Mouse (Mus musculus) neural tube, embryonic 15.5 days (tissue): ENCODE results near the gene Dapk2. TPM values are rescaled to one million over a fixed set of nuclear protein-coding genes. Genes with fewer than 3 reads are reported as not detected.

Experiments used
- ATAC-seq: fragments of 200-750 bp; cut with Nextera tagmentation; 2 replicates; pipeline ENCODE4 v1.8.0; 2017; ENCODE audit warnings: mild to moderate bottlenecking, moderate TSS enrichment, moderate library complexity; ENCODE audit not compliant: low FRiP score
- H3K27ac ChIP-seq: fragments of 300-500 bp; sonication (generic); replicated peaks from 2 replicates; pipeline ENCODE4 v1.5.1; 2015; ENCODE audit warnings: mild to moderate bottlenecking, inconsistent platforms
- H3K27me3 ChIP-seq: fragments of 300-500 bp; sonication (generic); replicated peaks from 2 replicates; pipeline ENCODE4 v1.6.1; 2015; ENCODE audit warnings: inconsistent platforms
- H3K36me3 ChIP-seq: fragments of 300-500 bp; sonication (generic); 2 replicates; pipeline ENCODE4 v1.6.1; 2015; ENCODE audit warnings: inconsistent platforms
- H3K4me1 ChIP-seq: fragments of 300-500 bp; sonication (generic); 2 replicates; pipeline ENCODE4 v1.6.1; 2015; ENCODE audit warnings: inconsistent platforms
- H3K4me2 ChIP-seq: fragments of 300-500 bp; sonication (generic); 2 replicates; pipeline ENCODE4 v1.6.1; 2015; ENCODE audit warnings: inconsistent platforms, mild to moderate bottlenecking, moderate library complexity
- H3K4me3 ChIP-seq: fragments of 300-500 bp; sonication (generic); replicated peaks from 2 replicates; pipeline ENCODE4 v1.5.1; 2015; ENCODE audit warnings: mild to moderate bottlenecking, inconsistent platforms
- H3K9ac ChIP-seq: fragments of 300-500 bp; sonication (generic); replicated peaks from 2 replicates; pipeline ENCODE4 v1.6.1; 2015; ENCODE audit warnings: mild to moderate bottlenecking, inconsistent platforms
- H3K9me3 ChIP-seq: fragments of 300-500 bp; sonication (generic); replicated peaks from 2 replicates; pipeline ENCODE4 v1.6.1; 2016; ENCODE audit warnings: inconsistent platforms
- WGBS: fragments of 180-500 bp; shearing (Covaris S2); methylation state at CpG from one replicate; pipeline ENCODE4 v1.1.7; 2015; ENCODE audit warnings: mixed read lengths; 5-methylcytosine and 5-hydroxymethylcytosine counted together
- polyA plus RNA-seq: library from polyadenylated mRNA; unstranded; fragments of >200 nt; fragmentation: Nextera tagmentation; extraction: Ambion mirVana; gene quantifications from 2 replicates; pipeline ENCODE4 v1.2.1, GENCODE M21; 2015

Dapk2 gene
- polyA plus RNA-seq, 1 experiment from 2014 or later: 0.69 TPM

- ATAC-seq: no peak
- no peaks in the 10 kb centered on the region for H3K36me3 ChIP-seq
- no peak overlapping the region for H3K4me2 ChIP-seq
- H3K4me3 ChIP-seq: no peak overlapping the region
- no peak overlapping the region for H3K9ac ChIP-seq
- no peaks in the 10 kb centered on the region for H3K4me1 ChIP-seq
- H3K9me3 ChIP-seq: no peaks in the 10 kb centered on the region
- no peak overlapping the region for H3K27ac ChIP-seq
- H3K27me3 ChIP-seq: no peaks in the 10 kb centered on the region
- WGBS: 67% methylated on average over 3 of the region's 3 CpGs
These were observed 83.0 kb downstream of the Dapk2 start for GRCm38 (mm10) chr9:66240991-66241390.

GRCm38 (mm10) chr9:66241722-66242121 is 83.7 kb downstream of the Dapk2 start:
- H3K27ac ChIP-seq: no peak overlapping the region
- ATAC-seq: no peak
- 79% methylated on average over 4 of the region's 4 CpGs for WGBS
- H3K9ac ChIP-seq: no peak overlapping the region
- H3K36me3 ChIP-seq: no peaks in the 10 kb centered on the region
- no peak overlapping the region for H3K4me3 ChIP-seq
- H3K9me3 ChIP-seq: no peaks in the 10 kb centered on the region
- H3K27me3 ChIP-seq: no peaks in the 10 kb centered on the region
- H3K4me1 ChIP-seq: no peaks in the 10 kb centered on the region
- H3K4me2 ChIP-seq: no peak overlapping the region

DNA sequence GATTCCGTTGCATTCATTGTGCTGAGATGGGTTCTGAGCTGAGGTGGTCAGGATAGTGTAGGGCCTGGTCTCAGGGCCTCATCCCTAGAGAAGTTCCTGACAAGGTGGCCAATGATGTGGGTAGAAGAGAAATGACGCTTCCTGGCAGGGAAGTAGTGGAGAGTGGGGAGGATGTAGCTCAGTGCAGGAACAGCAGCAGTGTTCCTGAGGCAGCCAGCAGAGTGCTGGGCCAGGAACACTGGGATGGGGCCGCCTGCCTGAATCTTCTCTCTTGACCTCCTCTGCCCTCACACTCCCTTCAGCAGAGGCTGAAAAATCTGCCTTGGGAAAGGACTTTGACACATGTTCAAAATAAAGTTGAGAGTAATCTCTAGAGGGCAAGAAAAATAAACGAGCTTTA is 85.2 kb downstream of the Dapk2 start:
- Histone ChIP-seq H3K9ac (no peak overlapping the region), H3K4me2 (no peak overlapping the region), H3K27ac (no peak overlapping the region), H3K36me3 (no peaks in the 10 kb centered on the region), H3K4me1 (no peaks in the 10 kb centered on the region), H3K4me3 (no peak overlapping the region), H3K27me3 (no peaks in the 10 kb centered on the region), H3K9me3 (no peaks in the 10 kb centered on the region)
- ATAC-seq: no peak
- WGBS: 80% methylated on average over 4 of the region's 4 CpGs

- H3K4me1 ChIP-seq: no peaks in the 10 kb centered on the region
- ATAC-seq: no peak
- H3K36me3 ChIP-seq: no peaks in the 10 kb centered on the region
- H3K27ac ChIP-seq: no peak overlapping the region
- no peak overlapping the region for H3K4me2 ChIP-seq
- H3K4me3 ChIP-seq: no peak overlapping the region
- H3K9ac ChIP-seq: no peak overlapping the region
- no peaks in the 10 kb centered on the region for H3K27me3 ChIP-seq
- 84% methylated on average over 5 of the region's 5 CpGs for WGBS
- H3K9me3 ChIP-seq: no peaks in the 10 kb centered on the region
These were observed 86.1 kb downstream of the Dapk2 start for GRCm38 (mm10) chr9:66244079-66244478.

- no peak overlapping the region for H3K4me2 ChIP-seq
- ATAC-seq: no peak
- WGBS: 65% methylated on average over 4 of the region's 4 CpGs
- no peak overlapping the region for H3K4me3 ChIP-seq
- H3K9ac ChIP-seq: no peak overlapping the region
- H3K27me3 ChIP-seq: no peaks in the 10 kb centered on the region
- H3K4me1 ChIP-seq: no peaks in the 10 kb centered on the region
- H3K9me3 ChIP-seq: no peaks in the 10 kb centered on the region
- H3K27ac ChIP-seq: no peak overlapping the region
- H3K36me3 ChIP-seq: no peaks in the 10 kb centered on the region
These were observed 87.7 kb downstream of the Dapk2 start for GRCm38 (mm10) chr9:66245707-66246106.

DNA sequence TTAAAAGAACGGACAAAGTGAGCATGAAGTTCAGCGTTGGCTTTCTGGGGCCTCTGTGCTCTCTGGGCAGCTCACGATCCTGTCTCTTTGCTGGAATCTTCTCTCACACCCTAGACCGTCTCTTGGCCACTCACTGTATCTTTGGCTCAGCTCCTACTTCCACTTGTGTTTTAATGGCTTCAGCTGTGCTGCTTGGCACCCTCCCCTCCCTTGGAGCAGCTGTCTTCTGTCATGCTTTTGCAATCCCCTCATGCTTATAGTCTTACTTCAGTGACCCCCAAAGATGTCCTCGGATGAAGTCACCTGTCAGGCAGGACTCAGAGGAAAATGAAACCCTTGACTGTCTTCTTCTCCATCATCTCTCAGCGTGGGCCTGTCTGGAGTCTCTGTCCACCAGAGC is 91.3 kb downstream of the Dapk2 start:
- no peak for ATAC-seq
- no peaks in the 10 kb centered on the region for H3K4me1 ChIP-seq
- 87% methylated on average over 6 of the region's 6 CpGs for WGBS
- no peak overlapping the region for H3K4me2 ChIP-seq
- no peaks in the 10 kb centered on the region for H3K27me3 ChIP-seq
- no peak overlapping the region for H3K27ac ChIP-seq
- H3K9ac ChIP-seq: no peak overlapping the region
- no peaks in the 10 kb centered on the region for H3K36me3 ChIP-seq
- H3K9me3 ChIP-seq: no peaks in the 10 kb centered on the region
- H3K4me3 ChIP-seq: no peak overlapping the region

DNA sequence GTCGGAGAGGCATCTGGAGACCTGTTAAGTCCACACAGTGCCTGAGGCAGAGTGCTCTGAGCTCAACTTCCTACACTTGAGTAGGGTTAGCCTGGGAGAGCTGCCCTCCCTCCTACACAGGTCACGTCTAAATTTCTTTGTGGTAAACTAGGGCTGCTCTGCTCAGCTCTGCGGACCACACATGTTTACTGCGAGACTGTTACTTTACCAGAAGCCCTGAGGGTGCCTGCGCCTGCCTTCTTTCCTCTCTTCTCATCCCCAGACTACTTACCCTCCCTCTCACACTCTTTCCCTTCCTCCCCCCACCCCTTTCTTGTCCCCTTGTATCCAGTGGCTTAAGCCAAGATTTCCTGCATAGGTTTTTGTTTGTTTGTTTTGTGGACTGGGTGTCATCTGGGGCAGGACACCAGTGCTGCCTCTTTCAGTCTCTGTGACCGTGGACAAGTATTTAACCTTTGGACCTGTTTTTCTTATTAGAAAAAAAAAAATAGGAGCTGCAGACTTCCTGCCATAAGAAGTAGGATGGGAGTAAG is 93.2 kb downstream of the Dapk2 start:
- no peaks in the 10 kb centered on the region for H3K36me3 ChIP-seq
- no peak for ATAC-seq
- no peaks in the 10 kb centered on the region for H3K27me3 ChIP-seq
- H3K9me3 ChIP-seq: no peaks in the 10 kb centered on the region
- no peak overlapping the region for H3K27ac ChIP-seq
- H3K9ac ChIP-seq: no peak overlapping the region
- no peak overlapping the region for H3K4me2 ChIP-seq
- WGBS: 63% methylated on average over 6 of the region's 6 CpGs
- H3K4me3 ChIP-seq: no peak overlapping the region
- no peaks in the 10 kb centered on the region for H3K4me1 ChIP-seq

GRCm38 (mm10) chr9:66261741-66262140 is 103.7 kb downstream of the Dapk2 start:
- H3K4me1 ChIP-seq: no peaks in the 10 kb centered on the region
- no peak for ATAC-seq
- H3K9ac ChIP-seq: no peak overlapping the region
- H3K4me2 ChIP-seq: no peak overlapping the region
- no peaks in the 10 kb centered on the region for H3K27me3 ChIP-seq
- 67% methylated on average over 2 of the region's 2 CpGs for WGBS
- H3K27ac ChIP-seq: no peak overlapping the region
- no peak overlapping the region for H3K4me3 ChIP-seq
- no peaks in the 10 kb centered on the region for H3K9me3 ChIP-seq
- no peaks in the 10 kb centered on the region for H3K36me3 ChIP-seq

- Histone ChIP-seq H3K27ac (no peak overlapping the region), H3K4me2 (no peak overlapping the region), H3K9ac (no peak overlapping the region), H3K27me3 (no peaks in the 10 kb centered on the region), H3K4me3 (no peak overlapping the region), H3K4me1 (no peaks in the 10 kb centered on the region), H3K9me3 (no peaks in the 10 kb centered on the region), H3K36me3 (no peaks in the 10 kb centered on the region)
- no peak for ATAC-seq
- 93% methylated on average over 2 of the region's 2 CpGs for WGBS
These were observed 105.7 kb downstream of the Dapk2 start for GRCm38 (mm10) chr9:66263701-66264100.

DNA sequence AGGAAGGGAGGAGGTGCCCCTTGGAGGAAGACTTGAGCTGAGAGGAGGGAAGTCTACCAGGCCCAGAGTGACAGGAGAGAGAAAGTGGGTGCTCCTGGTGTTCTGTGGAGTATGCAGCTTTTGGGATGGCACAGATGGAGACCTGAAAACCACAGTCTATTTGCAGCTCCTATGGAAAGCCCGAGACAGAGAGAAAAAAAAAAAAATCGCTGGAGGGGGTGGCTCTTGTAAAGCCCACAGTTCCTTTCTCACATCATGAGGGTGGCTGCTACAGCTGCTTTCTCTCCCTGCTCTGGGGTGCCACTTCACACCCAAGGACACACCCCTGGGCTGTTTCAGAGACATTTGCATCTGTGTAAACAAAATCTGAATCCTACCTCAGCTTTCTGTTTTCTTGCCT is 107.6 kb downstream of the Dapk2 start:
- H3K36me3 ChIP-seq: no peaks in the 10 kb centered on the region
- no peak overlapping the region for H3K4me3 ChIP-seq
- H3K4me1 ChIP-seq: no peaks in the 10 kb centered on the region
- H3K4me2 ChIP-seq: no peak overlapping the region
- no peak overlapping the region for H3K27ac ChIP-seq
- WGBS: 31% methylated on average over 2 of the region's 2 CpGs
- ATAC-seq: no peak
- no peaks in the 10 kb centered on the region for H3K9me3 ChIP-seq
- H3K27me3 ChIP-seq: no peaks in the 10 kb centered on the region
- H3K9ac ChIP-seq: no peak overlapping the region

DNA sequence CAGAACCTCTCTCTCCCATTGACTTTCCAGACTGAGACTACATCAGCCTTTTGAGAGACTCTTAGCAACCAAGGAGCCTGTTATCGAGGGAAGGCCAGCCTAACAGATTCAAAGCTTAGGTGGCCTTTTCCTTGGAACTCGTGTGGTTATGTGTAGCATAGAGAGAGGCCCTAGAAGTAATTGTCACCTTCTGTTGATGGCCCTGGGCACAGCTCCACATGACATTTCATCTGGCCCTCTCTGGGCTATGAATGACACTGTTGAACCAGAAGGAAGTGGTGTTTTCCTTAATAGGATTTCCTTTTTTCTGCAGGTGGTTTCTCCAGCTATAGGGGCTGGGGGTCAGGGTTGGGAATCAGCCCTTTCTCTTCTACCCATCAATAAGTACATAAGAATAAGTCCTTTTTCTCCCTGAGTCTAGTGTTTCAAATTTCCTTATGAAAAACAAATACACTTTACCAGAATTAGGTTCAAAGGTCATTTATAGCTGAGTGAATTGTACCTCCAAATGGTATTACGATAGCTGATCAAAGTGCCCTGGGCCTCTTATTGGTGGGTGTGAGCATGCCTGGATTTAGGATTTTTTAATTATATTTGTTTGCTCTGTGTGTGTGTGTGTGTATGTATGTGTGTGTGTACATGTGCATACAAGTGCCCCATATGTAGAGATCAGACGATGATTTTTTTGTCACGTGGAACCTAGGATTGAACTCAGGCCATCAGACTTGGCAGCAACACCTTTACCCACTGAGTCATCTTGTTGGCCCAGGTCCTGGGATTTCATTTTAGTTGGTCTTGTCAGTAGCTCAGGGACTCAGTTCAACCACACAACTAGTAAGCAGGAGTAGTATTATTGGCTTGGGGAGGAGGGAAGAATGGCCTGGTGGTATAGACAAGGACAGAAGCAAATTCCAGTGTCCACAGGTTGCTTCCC is 108.5 kb downstream of the Dapk2 start:
- Histone ChIP-seq H3K27me3 (no peaks in the 10 kb centered on the region), H3K36me3 (no peaks in the 10 kb centered on the region), H3K4me3 (no peak overlapping the region), H3K4me1 (no peaks in the 10 kb centered on the region), H3K9me3 (no peaks in the 10 kb centered on the region), H3K4me2 (no peak overlapping the region), H3K9ac (no peak overlapping the region), H3K27ac (no peak overlapping the region)
- no peak for ATAC-seq
- 73% methylated on average over 5 of the region's 5 CpGs for WGBS

DNA sequence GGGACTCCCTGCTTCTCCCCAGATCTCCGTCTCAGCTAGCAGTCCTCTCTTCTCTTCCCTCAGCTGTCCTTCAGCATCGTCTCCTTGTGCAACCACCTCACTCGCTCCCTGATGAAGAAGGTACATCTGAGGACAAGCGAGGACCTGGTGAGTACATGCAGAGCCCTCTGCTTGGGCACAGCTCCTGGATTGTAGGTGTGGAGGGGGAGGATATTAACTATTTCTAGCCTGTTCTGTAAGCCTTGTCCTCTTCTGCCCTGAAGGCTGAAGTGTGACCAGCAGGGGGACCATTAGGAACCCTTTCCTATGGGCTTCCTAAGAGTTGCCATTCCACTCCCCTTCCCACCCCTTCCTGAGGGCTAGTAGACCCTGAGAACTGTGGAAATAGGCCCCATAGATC is 110.8 kb downstream of the Dapk2 start:
- H3K27me3 ChIP-seq: no peaks in the 10 kb centered on the region
- H3K9ac ChIP-seq: no peak overlapping the region
- H3K9me3 ChIP-seq: no peaks in the 10 kb centered on the region
- 89% methylated on average over 4 of the region's 4 CpGs for WGBS
- no peak overlapping the region for H3K4me2 ChIP-seq
- H3K36me3 ChIP-seq: no peaks in the 10 kb centered on the region
- no peaks in the 10 kb centered on the region for H3K4me1 ChIP-seq
- no peak overlapping the region for H3K27ac ChIP-seq
- ATAC-seq: no peak
- no peak overlapping the region for H3K4me3 ChIP-seq
